Mouse (Mus musculus) intestine, postnatal 0 days (tissue): ENCODE data around the gene Vrk2. TPM values are rescaled to one million over a fixed set of nuclear protein-coding genes. Genes with fewer than 3 reads are reported as not detected.

Experiments used
- ATAC-seq: fragments of 200-750 bp; cut with Nextera tagmentation; 2 replicates; pipeline ENCODE4 v1.8.0; 2017; ENCODE audit warnings: mild to moderate bottlenecking, moderate TSS enrichment, moderate library complexity
- H3K27ac ChIP-seq: fragments of 300-500 bp; sonication (generic); 2 replicates; pipeline ENCODE4 v1.5.1; 2014; ENCODE audit warnings: mild to moderate bottlenecking, low read depth, low read length, moderate library complexity
- H3K27me3 ChIP-seq: fragments of 300-500 bp; sonication (generic); replicated peaks from 2 replicates; pipeline ENCODE4 v1.6.1; 2014; ENCODE audit warnings: low read length, mixed read lengths; ENCODE audit not compliant: control insufficient read depth, insufficient read depth
- H3K36me3 ChIP-seq: fragments of 300-500 bp; sonication (generic); 2 replicates; pipeline ENCODE4 v1.6.1; 2014; ENCODE audit warnings: mild to moderate bottlenecking, moderate library complexity; ENCODE audit not compliant: control insufficient read depth, insufficient read depth
- H3K4me1 ChIP-seq: fragments of 300-500 bp; sonication (generic); replicated peaks from 2 replicates; pipeline ENCODE4 v1.6.1; 2014; ENCODE audit warnings: antibody characterized with exemption, low read length, mixed read lengths; ENCODE audit not compliant: control insufficient read depth, insufficient read depth
- H3K4me2 ChIP-seq: fragments of 300-500 bp; sonication (generic); replicated peaks from 2 replicates; pipeline ENCODE4 v1.6.1; 2014; ENCODE audit warnings: low read depth, mild to moderate bottlenecking, moderate library complexity
- H3K4me3 ChIP-seq: fragments of 300-500 bp; sonication (generic); 2 replicates; pipeline ENCODE4 v1.5.1; 2014; ENCODE audit warnings: low read depth, low read length
- H3K9ac ChIP-seq: fragments of 300-500 bp; sonication (generic); 2 replicates; pipeline ENCODE4 v1.6.1; 2014; ENCODE audit warnings: mild to moderate bottlenecking, low read depth, low read length
- H3K9me3 ChIP-seq: fragments of 300-500 bp; sonication (generic); 2 replicates; pipeline ENCODE4 v1.6.1; 2016; ENCODE audit warnings: mixed run types; ENCODE audit not compliant: control insufficient read depth
- CTCF ChIP-seq: sonication (generic); IDR thresholded peaks from 2 replicates; pipeline ENCODE4 v1.5.1; 2016; ENCODE audit warnings: low read depth, mild to moderate bottlenecking, control low read depth, antibody characterized with exemption, moderate library complexity
- WGBS: fragments of 180-500 bp; shearing (Covaris S2); extraction: QIAGEN DNeasy Blood & Tissue Kit; methylation state at CpG from one replicate; pipeline ENCODE4 v1.1.7; 2014; 5-methylcytosine and 5-hydroxymethylcytosine counted together
- polyA plus RNA-seq: library from polyadenylated mRNA; unstranded; fragments of >200 nt; fragmentation: Nextera tagmentation; extraction: Ambion mirVana; gene quantifications from 2 replicates; pipeline ENCODE4 v1.2.1, GENCODE M21; 2015

Gene Vrk2
- polyA plus RNA-seq, 1 experiment from 2014 or later, result 10.1 TPM

GRCm38 (mm10) chr11:26444374-26444773 lies 149.4 kb downstream of the Vrk2 start:
- no peaks in the 10 kb centered on the region for H3K27me3 ChIP-seq
- H3K27ac ChIP-seq, result no peak overlapping the region
- no peaks in the 10 kb centered on the region for H3K4me1 ChIP-seq
- H3K9me3 ChIP-seq, result no peaks in the 10 kb centered on the region
- no peak for ATAC-seq
- no peak for TF ChIP-seq CTCF
- peaks cover 8% of the 10 kb centered on the region; the same call in 1 of the 2 replicates for H3K36me3 ChIP-seq
- H3K9ac ChIP-seq, result no peak overlapping the region
- H3K4me3 ChIP-seq, result no peak overlapping the region
- no peak overlapping the region for H3K4me2 ChIP-seq

GRCm38 (mm10) chr11:26441121-26441520 lies 152.7 kb downstream of the Vrk2 start:
- H3K9ac ChIP-seq, result no peak overlapping the region
- no peak overlapping the region for H3K27ac ChIP-seq
- peaks cover 8% of the 10 kb centered on the region; the same call in 1 of the 2 replicates for H3K36me3 ChIP-seq
- no peaks in the 10 kb centered on the region for H3K4me1 ChIP-seq
- WGBS, result 84% methylated on average over 1 of the region's 1 CpGs
- H3K4me2 ChIP-seq, result no peak overlapping the region
- no peak overlapping the region for H3K4me3 ChIP-seq
- no peak for ATAC-seq
- no peaks in the 10 kb centered on the region for H3K9me3 ChIP-seq
- no peak for TF ChIP-seq CTCF
- no peaks in the 10 kb centered on the region for H3K27me3 ChIP-seq

- Histone ChIP-seq H3K27ac (no peak overlapping the region), H3K27me3 (no peaks in the 10 kb centered on the region), H3K4me3 (no peak overlapping the region), H3K4me1 (no peaks in the 10 kb centered on the region), H3K9ac (no peak overlapping the region), H3K4me2 (no peak overlapping the region), H3K9me3 (no peaks in the 10 kb centered on the region), H3K36me3 (no peaks in the 10 kb centered on the region)
- 85% methylated on average over 13 of the region's 13 CpGs for WGBS
- ATAC-seq, result no peak
- no peak for TF ChIP-seq CTCF
These were observed 156.0 kb downstream of the Vrk2 start for GRCm38 (mm10) chr11:26437818-26438217.

- H3K4me2 ChIP-seq, result no peak overlapping the region
- no peaks in the 10 kb centered on the region for H3K4me1 ChIP-seq
- no peak for ATAC-seq
- H3K9ac ChIP-seq, result no peak overlapping the region
- H3K27me3 ChIP-seq, result no peaks in the 10 kb centered on the region
- H3K9me3 ChIP-seq, result no peaks in the 10 kb centered on the region
- no peaks in the 10 kb centered on the region for H3K36me3 ChIP-seq
- H3K27ac ChIP-seq, result no peak overlapping the region
- TF ChIP-seq CTCF, result no peak
- H3K4me3 ChIP-seq, result no peak overlapping the region
These were observed 159.6 kb downstream of the Vrk2 start for GRCm38 (mm10) chr11:26434229-26434628.

GRCm38 (mm10) chr11:26421472-26421871 lies 172.3 kb downstream of the Vrk2 start:
- no peak for ATAC-seq
- Histone ChIP-seq H3K27ac (no peak overlapping the region), H3K9ac (no peak overlapping the region), H3K4me1 (no peaks in the 10 kb centered on the region), H3K4me2 (no peak overlapping the region), H3K36me3 (peaks cover 3% of the 10 kb centered on the region; the same call in 1 of the 2 replicates), H3K27me3 (no peaks in the 10 kb centered on the region), H3K4me3 (no peak overlapping the region), H3K9me3 (no peaks in the 10 kb centered on the region)
- WGBS, result 46% methylated on average over 2 of the region's 2 CpGs
- TF ChIP-seq CTCF, result no peak

Other genes starting within 250 kb of the Vrk2 start
- 10.3 and 10.4 TPM in 2 replicates for gene Fancl, start 207.9 kb downstream of the Vrk2 start, polyA plus RNA-seq
- gene Gm6899, start 758 bp downstream of the Vrk2 start, polyA plus RNA-seq, result 0.27 TPM in 1 of 2 replicates, not detected in the other